Mouse (Mus musculus): ENCODE data around the gene Lipo1.
"Not testable (repeated sequence)": the region's sequence is repeated elsewhere in the genome, so short reads cannot be mapped to it uniquely, and the experiment has no call there.

Lipo1 gene

DNA sequence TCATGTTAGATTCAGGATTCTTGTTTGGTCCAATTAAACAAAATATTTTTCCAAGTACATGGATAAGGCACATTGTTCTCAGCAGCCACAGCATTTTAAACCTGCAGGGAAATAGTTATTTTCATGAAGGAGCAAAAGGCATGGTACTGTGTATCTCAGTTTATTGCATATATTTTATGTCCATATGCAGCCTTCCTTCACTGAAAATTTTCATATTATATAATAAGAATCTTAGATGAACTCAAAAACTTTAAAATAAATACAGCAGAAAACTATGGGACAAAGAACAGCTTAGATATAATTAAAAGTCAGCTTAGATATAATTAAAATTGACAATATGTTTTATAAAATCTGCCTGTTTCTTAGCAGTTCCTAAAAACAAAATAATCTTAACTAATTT lies at the start of gene Lipo1:
Lipo1 (minus strand) TSS at position 101 of the 400 bp plus-strand sequence.
- DNase-seq (ENCODE audit: low spot score), result not testable (repeated sequence)

DNA sequence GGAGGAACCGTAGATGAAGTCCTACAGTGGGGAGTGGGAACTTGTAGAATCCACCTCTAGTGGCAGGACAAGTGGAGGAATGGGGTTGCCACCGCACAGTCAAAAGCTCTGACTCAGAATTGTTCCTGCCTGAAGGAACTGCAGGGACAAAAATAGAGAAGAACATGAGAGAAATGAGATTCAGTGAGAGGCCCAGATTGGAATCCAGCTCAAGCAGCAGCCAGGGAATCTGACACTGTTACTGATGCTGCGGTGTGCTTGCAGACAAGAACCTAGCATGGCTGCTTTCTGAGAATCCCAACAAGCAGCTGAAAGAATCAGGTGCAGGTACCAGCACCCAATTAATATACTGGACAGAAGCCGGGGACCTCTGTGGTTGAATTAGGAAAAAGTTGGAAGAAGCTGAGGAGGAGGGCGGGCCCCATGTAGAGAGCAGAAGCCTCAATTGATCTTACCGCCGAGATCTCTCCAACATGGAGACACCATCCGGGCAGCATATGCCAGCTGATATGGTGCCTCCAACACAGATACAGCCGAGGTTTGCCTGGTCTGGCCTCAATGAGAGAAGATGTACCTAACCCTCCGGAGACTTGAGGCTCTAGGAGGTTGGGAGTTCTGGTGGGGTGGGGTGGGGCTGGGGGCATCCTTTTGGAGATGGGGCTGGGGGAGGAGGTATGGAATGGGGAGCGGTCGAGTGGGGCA lies 532 bp downstream of the Lipo1 start:
- DNase-seq (ENCODE audit: low spot score), result no peak

DNA sequence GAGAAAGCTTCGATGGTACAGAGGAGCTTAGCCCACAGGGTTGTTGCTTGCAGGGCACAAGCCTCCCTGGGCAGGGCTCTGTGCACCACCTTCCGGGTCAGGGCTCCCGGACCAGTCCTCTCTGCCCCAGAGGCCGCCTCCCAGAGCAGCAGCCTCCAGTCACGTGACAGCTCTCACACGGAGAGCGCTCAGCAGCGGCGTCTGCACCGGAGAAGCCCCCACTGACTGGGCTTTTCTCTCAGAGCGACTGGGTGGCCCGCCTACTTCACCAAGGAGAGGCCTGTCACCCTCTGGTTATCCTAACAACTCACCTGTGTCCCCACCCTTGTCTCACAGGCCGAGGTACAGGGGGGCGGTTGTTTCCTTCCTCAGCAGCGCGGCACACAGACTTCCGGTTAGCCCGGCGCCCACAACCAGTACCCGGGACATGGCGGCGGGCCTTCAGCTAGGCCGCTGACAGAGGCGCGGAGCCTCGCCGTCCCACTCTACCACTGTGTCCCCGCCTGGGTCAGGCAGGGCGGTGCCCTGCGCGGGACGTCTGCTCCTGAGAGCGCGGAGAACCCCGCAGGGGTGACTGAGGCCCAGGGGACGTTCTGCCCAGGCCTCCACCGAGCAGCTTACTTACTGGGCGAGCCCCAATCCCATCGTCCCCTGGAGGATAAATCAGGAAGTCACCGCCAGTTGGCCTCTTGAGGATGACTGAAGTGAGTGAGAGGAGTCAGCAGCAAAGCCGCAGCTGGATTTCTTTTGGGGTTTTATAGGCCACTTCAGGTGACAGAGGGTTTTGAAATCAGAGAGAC lies 25.8 kb downstream of the Lipo1 start, which contains the start of gene Lipo3:
Lipo3 (minus strand) TSS at position 665 of the 800 bp plus-strand sequence.
- not testable (repeated sequence) for DNase-seq (ENCODE audit: low spot score)

DNA sequence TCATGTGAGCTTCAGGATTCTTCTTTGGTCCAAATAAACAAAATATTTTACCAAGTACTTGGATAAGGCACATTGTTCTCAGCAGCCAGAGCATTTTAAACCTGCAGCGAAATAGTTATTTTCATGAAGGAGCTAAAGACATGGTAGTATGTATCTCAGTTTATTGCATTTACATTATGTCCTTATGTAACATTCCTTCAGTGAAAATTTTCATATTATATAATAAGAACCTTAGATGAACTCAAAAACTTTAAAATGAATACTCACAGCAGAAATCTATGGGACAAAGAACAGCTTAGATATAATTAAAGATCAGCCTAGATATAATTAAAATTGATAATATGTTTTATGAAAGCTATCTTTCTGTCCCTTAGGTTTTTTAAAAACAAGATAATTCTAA lies 36.0 kb downstream of the Lipo1 start, which contains the start of gene Lipo2:
Lipo2 (minus strand) TSS at position 101 of the 400 bp plus-strand sequence.
- not testable (repeated sequence) for DNase-seq (ENCODE audit: low spot score)
